Mouse (Mus musculus): ENCODE data around the gene Reep3. TPM values are rescaled to one million over a fixed set of nuclear protein-coding genes. Genes with fewer than 3 reads are reported as not detected.

Reep3 gene
- polyA plus RNA-seq, 1 experiment = 13.0 TPM

DNA sequence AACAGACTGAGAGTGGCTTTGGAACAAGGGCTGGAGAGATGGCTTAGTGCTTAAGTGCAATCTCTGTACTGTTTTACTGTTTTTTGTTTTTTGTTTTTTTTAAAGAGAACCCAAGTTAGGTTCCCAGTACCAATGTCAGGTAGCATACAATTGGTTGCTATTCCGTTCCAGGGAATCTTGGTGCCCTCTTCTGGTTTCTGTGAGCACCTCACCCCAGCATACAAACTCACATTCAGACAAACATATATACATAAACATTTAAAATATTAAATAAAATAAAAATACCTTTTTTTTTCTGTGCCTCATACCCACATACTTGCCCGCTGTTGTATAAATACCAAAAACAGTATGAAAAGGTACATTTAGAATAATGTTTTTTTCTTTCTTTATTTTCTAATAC, 37.6 kb upstream of the Reep3 start:
- H3K79me2 ChIP-seq (ENCODE audit: control insufficient read depth, insufficient read depth) = peaks cover 83% of the 10 kb centered on the region
- H3K27me3 ChIP-seq (ENCODE audit: control insufficient read depth, insufficient read depth, insufficient read length) = no peaks in the 10 kb centered on the region
- H3K4me3 ChIP-seq = no peak overlapping the region
- H3ac ChIP-seq (ENCODE audit: control insufficient read depth, insufficient read length) = no peak overlapping the region
- H3K36me3 ChIP-seq (ENCODE audit: control insufficient read depth, insufficient read depth) = no peaks in the 10 kb centered on the region
- H3K4me2 ChIP-seq (ENCODE audit: low read depth) = no peak overlapping the region
- TF ChIP-seq TCF3 (IDR thresholded peaks at IDR 0.05; ENCODE audit: insufficient read length, low read depth) = no peak

DNA sequence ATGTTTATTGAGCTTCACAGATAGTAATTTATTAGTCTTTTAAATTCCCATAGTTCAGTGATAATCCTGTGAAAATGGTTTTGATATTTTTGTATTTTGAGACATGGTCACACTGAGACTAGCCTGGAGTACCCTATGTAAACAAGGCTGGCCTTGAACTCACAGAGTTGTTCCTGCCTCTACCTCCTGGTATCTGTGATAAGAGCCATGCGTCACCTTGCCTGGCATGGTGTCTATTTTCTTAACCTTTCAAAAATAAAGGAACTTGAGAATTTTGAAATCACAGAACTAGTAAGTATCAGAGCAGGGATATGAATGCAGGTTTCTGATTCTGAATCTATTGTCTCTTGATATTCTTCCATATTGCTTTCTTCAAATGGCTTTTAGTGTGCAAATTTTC, 35.0 kb upstream of the Reep3 start:
- H3K4me3 ChIP-seq = no peak overlapping the region
- no peak overlapping the region for H3K4me2 ChIP-seq (ENCODE audit: low read depth)
- H3K36me3 ChIP-seq (ENCODE audit: control insufficient read depth, insufficient read depth) = no peaks in the 10 kb centered on the region
- TF ChIP-seq TCF3 (IDR thresholded peaks at IDR 0.05; ENCODE audit: insufficient read length, low read depth) = no peak
- TF ChIP-seq MAX (IDR thresholded peaks at IDR 0.05; ENCODE audit: low read depth) = no peak
- TF ChIP-seq SRF (IDR thresholded peaks at IDR 0.05; ENCODE audit: control insufficient read depth, insufficient read length, low read depth) = no peak
- no peak for TF ChIP-seq TCF12 (IDR thresholded peaks at IDR 0.05; ENCODE audit: insufficient read depth, poor library complexity, severe bottlenecking)
- TF ChIP-seq E2F4 (IDR thresholded peaks at IDR 0.05; ENCODE audit: insufficient read depth) = no peak
- no peaks in the 10 kb centered on the region for H3K27me3 ChIP-seq (ENCODE audit: control insufficient read depth, insufficient read depth, insufficient read length)
- peaks cover 84% of the 10 kb centered on the region for H3K79me2 ChIP-seq (ENCODE audit: control insufficient read depth, insufficient read depth)
- H3ac ChIP-seq (ENCODE audit: control insufficient read depth, insufficient read length) = no peak overlapping the region

DNA sequence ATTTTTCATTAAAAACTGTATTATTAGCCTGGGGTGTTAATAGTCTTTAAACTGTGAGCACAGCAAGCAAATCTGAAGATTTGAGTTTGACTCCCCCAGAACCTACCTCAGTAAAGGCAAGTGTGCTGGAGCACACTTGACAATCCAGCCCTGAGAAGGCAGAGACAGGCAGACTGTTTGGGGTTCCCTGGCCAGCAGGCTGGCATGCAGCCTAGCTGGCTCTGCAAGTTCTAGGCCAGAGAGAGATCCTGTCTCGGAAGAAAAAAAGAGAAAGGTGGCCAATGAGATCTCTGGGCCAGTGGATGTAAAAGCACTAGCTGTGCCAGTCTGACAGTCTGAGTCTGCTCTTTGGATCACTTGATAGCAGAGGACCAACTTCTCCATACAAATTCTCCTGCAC, 32.8 kb upstream of the Reep3 start:
- no peaks in the 10 kb centered on the region for H3K27me3 ChIP-seq (ENCODE audit: control insufficient read depth, insufficient read depth, insufficient read length)
- H3ac ChIP-seq (ENCODE audit: control insufficient read depth, insufficient read length) = no peak overlapping the region
- TF ChIP-seq USF1 (IDR thresholded peaks at IDR 0.05; ENCODE audit: low read depth) = no peak
- TF ChIP-seq MYOD1 (IDR thresholded peaks at IDR 0.05; ENCODE audit: control insufficient read depth in 1 of 3, insufficient read length in 2 of 3, low read depth in 2 of 3) = no peak
- no peak for TF ChIP-seq SRF (IDR thresholded peaks at IDR 0.05; ENCODE audit: control insufficient read depth, insufficient read length, low read depth)
- no peaks in the 10 kb centered on the region for H3K36me3 ChIP-seq (ENCODE audit: control insufficient read depth, insufficient read depth)
- H3K79me2 ChIP-seq (ENCODE audit: control insufficient read depth, insufficient read depth) = peaks cover 64% of the 10 kb centered on the region
- no peak overlapping the region for H3K4me3 ChIP-seq
- H3K4me2 ChIP-seq (ENCODE audit: low read depth) = no peak overlapping the region

DNA sequence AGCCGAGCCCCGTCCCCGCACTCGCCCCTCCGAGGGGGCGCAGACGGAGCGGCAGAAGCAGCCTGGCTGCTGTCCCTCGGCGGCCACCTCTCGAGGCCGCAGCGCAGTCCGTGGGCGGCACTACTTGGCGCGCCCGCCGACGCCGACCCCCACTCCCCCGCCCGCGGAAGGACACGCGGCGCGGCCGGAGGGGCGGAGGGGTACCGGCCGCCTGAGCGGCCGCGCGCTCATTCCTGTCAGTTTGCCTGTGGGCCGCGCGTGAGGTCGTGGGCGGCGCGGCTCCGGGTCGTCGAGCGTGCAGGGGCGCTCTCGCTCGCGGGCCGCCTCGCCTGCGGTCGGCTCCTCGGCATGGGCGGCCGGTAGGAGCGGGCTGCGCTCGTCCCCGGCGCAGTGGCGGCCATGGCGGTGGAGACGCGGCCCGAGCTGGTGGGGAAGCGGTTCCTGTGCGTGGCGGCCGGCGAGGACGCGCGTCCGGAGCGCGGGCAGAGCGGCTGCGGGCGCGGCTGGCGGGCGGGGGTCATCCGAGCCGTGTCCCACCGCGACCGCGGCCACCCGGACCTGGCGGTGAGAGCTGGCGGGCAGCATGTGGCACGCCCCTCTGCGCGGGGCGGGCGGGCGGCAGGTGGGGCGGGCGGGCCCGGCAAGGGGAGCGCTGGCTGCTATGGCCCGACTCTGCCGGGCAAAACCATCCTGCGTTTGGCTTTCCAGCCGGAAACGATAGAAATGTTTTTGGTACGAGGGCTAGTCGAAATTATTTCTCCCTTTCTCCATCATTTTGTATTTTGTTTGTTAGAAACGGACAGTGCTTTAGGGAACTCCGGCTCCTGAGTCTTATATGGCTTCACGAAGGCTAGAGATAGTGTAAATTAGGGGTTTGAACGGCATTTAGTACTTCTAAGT, 30.4 kb upstream of the Reep3 start:
- no peaks in the 10 kb centered on the region for H3K27me3 ChIP-seq (ENCODE audit: control insufficient read depth, insufficient read depth, insufficient read length)
- peaks cover 51% of the 10 kb centered on the region for H3K79me2 ChIP-seq (ENCODE audit: control insufficient read depth, insufficient read depth)
- H3K4me3 ChIP-seq = peak overlapping the region; percentile 17
- TF ChIP-seq POLR2AphosphoS2 (IDR thresholded peaks at IDR 0.05; ENCODE audit: insufficient read length, low read depth) (no peak), TCF12 (IDR thresholded peaks at IDR 0.05; ENCODE audit: insufficient read depth, poor library complexity, severe bottlenecking) (no peak), TCF3 (IDR thresholded peaks at IDR 0.05; ENCODE audit: insufficient read length, low read depth) (no peak), USF1 (IDR thresholded peaks at IDR 0.05; ENCODE audit: low read depth) (no peak), MYOD1 (IDR thresholded peaks at IDR 0.05; ENCODE audit: control insufficient read depth in 1 of 3, insufficient read length in 2 of 3, low read depth in 2 of 3) (peak in 1 of 3 experiments; percentile 20), E2F4 (IDR thresholded peaks at IDR 0.05; ENCODE audit: insufficient read depth) (no peak)
- H3ac ChIP-seq (ENCODE audit: control insufficient read depth, insufficient read length) = peak overlapping the region; percentile 53
- H3K36me3 ChIP-seq (ENCODE audit: control insufficient read depth, insufficient read depth) = no peaks in the 10 kb centered on the region
- H3K4me2 ChIP-seq (ENCODE audit: low read depth) = peak overlapping the region; percentile 93

DNA sequence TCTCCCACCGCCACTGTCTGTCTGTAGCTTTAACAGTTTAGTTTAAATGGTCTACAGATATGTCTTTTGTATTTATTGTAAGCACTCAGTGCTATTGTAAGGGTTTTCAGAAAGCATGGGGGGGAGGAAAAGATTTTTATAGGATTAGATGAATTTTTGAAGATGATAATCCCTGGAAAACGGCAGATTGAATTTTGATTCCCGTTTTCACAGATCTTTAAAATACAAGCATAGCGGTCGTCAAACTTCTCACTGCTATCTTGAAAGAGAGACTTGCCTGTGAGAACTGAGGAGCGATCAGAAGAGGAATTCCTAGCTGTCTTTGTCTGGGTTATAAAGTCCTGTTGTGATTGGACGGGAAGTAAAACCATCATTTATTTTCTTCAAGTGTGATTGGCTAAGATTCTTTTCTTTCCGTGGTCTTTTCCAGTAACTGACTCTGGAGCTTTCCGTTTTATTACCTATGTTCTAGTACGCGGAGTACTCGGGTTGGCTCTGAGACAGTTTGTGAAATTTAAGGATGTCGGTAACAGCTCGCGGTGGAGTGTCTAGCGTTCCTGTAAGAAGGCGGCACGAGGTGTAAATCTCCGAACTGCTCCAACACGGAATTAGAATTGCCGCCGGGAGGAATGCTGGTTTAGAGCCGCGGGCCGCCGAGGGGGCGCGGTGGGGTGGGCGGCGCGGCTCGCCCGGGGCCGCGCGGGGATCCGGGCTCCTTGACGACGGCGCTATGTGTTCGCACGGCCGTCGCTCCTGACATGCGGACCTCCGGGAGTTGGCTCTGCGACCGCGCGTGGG, 29.5 kb upstream of the Reep3 start:
- H3K79me2 ChIP-seq (ENCODE audit: control insufficient read depth, insufficient read depth) = peaks cover 48% of the 10 kb centered on the region
- H3K36me3 ChIP-seq (ENCODE audit: control insufficient read depth, insufficient read depth) = no peaks in the 10 kb centered on the region
- H3ac ChIP-seq (ENCODE audit: control insufficient read depth, insufficient read length) = peak overlapping the region; percentile 53
- peak overlapping the region; percentile 93 for H3K4me2 ChIP-seq (ENCODE audit: low read depth)
- no peak for TF ChIP-seq MYOG (IDR thresholded peaks at IDR 0.05; ENCODE audit: control insufficient read depth in 1 of 3, insufficient read depth in 1 of 3, insufficient read length in 2 of 3, low read depth in 2 of 3)
- TF ChIP-seq REST (IDR thresholded peaks at IDR 0.05; ENCODE audit: insufficient read depth, insufficient read length) = no peak
- no peak for TF ChIP-seq USF1 (IDR thresholded peaks at IDR 0.05; ENCODE audit: low read depth)
- no peak for TF ChIP-seq MAX (IDR thresholded peaks at IDR 0.05; ENCODE audit: low read depth)
- TF ChIP-seq TCF12 (IDR thresholded peaks at IDR 0.05; ENCODE audit: insufficient read depth, poor library complexity, severe bottlenecking) = no peak
- no peak for TF ChIP-seq E2F4 (IDR thresholded peaks at IDR 0.05; ENCODE audit: insufficient read depth)
- H3K4me3 ChIP-seq = no peak overlapping the region
- no peaks in the 10 kb centered on the region for H3K27me3 ChIP-seq (ENCODE audit: control insufficient read depth, insufficient read depth, insufficient read length)

Data from myocyte (in vitro differentiated cells).